9 mouse cellular contexts compared by ENCODE assay signal in genomic region chr10:116735607-116736006, GRCm38 (mm10).
DNase-seq lines count a peak whose midpoint lies in the region; ATAC-seq and TF ChIP-seq lines count a peak whose summit lies in the region.
"Had no signal": no experiment of that assay in that cellular context is flagged by ENCODE, and none has a peak within 500 bp of the region (broad histone marks: within the 10 kb centered on the region; RNA-seq: fewer than 3 reads in every experiment).

No protein-coding gene starts in this region.

- TF ChIP-seq CTCF in liver, postnatal 0 days (IDR thresholded peaks at IDR 0.05; ENCODE audit: low read depth), result no peak
- no peak for TF ChIP-seq CTCF in intestine, postnatal 0 days (IDR thresholded peaks at IDR 0.05; ENCODE audit: low read depth)

- no peak for TF ChIP-seq EP300 in liver, postnatal 0 days (IDR thresholded peaks at IDR 0.05; ENCODE audit: low read depth)

- no peak for DNase-seq in midbrain, embryonic 11.5 days (ENCODE audit: low spot score, missing footprints)
- DNase-seq in cerebellum, postnatal 36 days, result peak; percentile 73 to 79
- peak; percentile 70 to 79 for DNase-seq in heart, postnatal 10 days
- no peak for DNase-seq in limb, embryonic 10.5 days (ENCODE audit: low spot score)
- no peak for DNase-seq in liver, postnatal 0 days
- DNase-seq in hindbrain, embryonic 10.5 days (ENCODE audit: low spot score), result no peak

- intact Hi-C loops in heart, postnatal 10 days (cut with DNase I), result no loop called here

- H3K4me2 ChIP-seq in midbrain, embryonic 16.5 days (ENCODE audit: low read length), result no peak overlapping the region
- H3K4me2 ChIP-seq in midbrain, embryonic 11.5 days, result no peak overlapping the region
- no peak overlapping the region for H3K4me2 ChIP-seq in liver, postnatal 0 days (ENCODE audit: low read depth, low read length)
- no peak overlapping the region for H3K4me2 ChIP-seq in intestine, postnatal 0 days (replicated peaks; ENCODE audit: low read depth)
- H3K4me2 ChIP-seq: embryonic facial prominence, embryonic 15.5 days had no signal

- H3K9me3 ChIP-seq in midbrain, embryonic 16.5 days (replicated peaks; ENCODE audit: control insufficient read depth, low read length, poor library complexity, severe bottlenecking), result no peaks in the 10 kb centered on the region
- no peaks in the 10 kb centered on the region for H3K9me3 ChIP-seq in midbrain, embryonic 11.5 days (ENCODE audit: control insufficient read depth, low read length)
- H3K9me3 ChIP-seq in limb, embryonic 10.5 days (replicated peaks), result no peaks in the 10 kb centered on the region
- no peaks in the 10 kb centered on the region for H3K9me3 ChIP-seq in liver, postnatal 0 days (ENCODE audit: low read length)
- H3K9me3 ChIP-seq in hindbrain, embryonic 10.5 days, result no peaks in the 10 kb centered on the region
- H3K9me3 ChIP-seq in intestine, postnatal 0 days (ENCODE audit: control insufficient read depth), result no peaks in the 10 kb centered on the region
- H3K9me3 ChIP-seq: embryonic facial prominence, embryonic 15.5 days had no signal

- ATAC-seq in midbrain, embryonic 16.5 days, result peak; percentile 36; the same call in 1 of the 2 replicates
- no peak for ATAC-seq in midbrain, embryonic 11.5 days (ENCODE audit: low FRiP score)
- no peak for ATAC-seq in liver, postnatal 0 days
- ATAC-seq in intestine, postnatal 0 days, result no peak

- H3K4me1 ChIP-seq in midbrain, embryonic 16.5 days (ENCODE audit: control insufficient read depth, insufficient read depth, low read length), result no peaks in the 10 kb centered on the region
- no peaks in the 10 kb centered on the region for H3K4me1 ChIP-seq in midbrain, embryonic 11.5 days (ENCODE audit: control insufficient read depth, insufficient read depth, low read length)
- H3K4me1 ChIP-seq in limb, embryonic 10.5 days, result peaks cover 18% of the 10 kb centered on the region
- H3K4me1 ChIP-seq in liver, postnatal 0 days (ENCODE audit: insufficient read depth), result no peaks in the 10 kb centered on the region; the same call in 1 of the 2 replicates
- H3K4me1 ChIP-seq in hindbrain, embryonic 10.5 days (replicated peaks), result peaks cover 5% of the 10 kb centered on the region; the same call in 1 of the 2 replicates
- no peaks in the 10 kb centered on the region for H3K4me1 ChIP-seq in intestine, postnatal 0 days (replicated peaks; ENCODE audit: control insufficient read depth, insufficient read depth, low read length)

- H3K36me3 ChIP-seq in midbrain, embryonic 16.5 days (ENCODE audit: control insufficient read depth, insufficient read depth, low read length), result no peaks in the 10 kb centered on the region
- no peaks in the 10 kb centered on the region for H3K36me3 ChIP-seq in midbrain, embryonic 11.5 days (ENCODE audit: control insufficient read depth, insufficient read depth, low read length)
- no peaks in the 10 kb centered on the region for H3K36me3 ChIP-seq in limb, embryonic 10.5 days
- no peaks in the 10 kb centered on the region for H3K36me3 ChIP-seq in liver, postnatal 0 days (replicated peaks; ENCODE audit: insufficient read depth, low read length)
- no peaks in the 10 kb centered on the region for H3K36me3 ChIP-seq in hindbrain, embryonic 10.5 days
- no peaks in the 10 kb centered on the region for H3K36me3 ChIP-seq in intestine, postnatal 0 days (ENCODE audit: control insufficient read depth, insufficient read depth)
- H3K36me3 ChIP-seq: embryonic facial prominence, embryonic 15.5 days had no signal

- H3K27me3 ChIP-seq in midbrain, embryonic 16.5 days (ENCODE audit: control insufficient read depth, insufficient read depth, low read depth, low read length), result no peaks in the 10 kb centered on the region
- no peaks in the 10 kb centered on the region for H3K27me3 ChIP-seq in midbrain, embryonic 11.5 days (ENCODE audit: control insufficient read depth, insufficient read depth, low read length)
- H3K27me3 ChIP-seq in limb, embryonic 10.5 days (ENCODE audit: low read depth, poor library complexity, severe bottlenecking), result no peaks in the 10 kb centered on the region
- H3K27me3 ChIP-seq in liver, postnatal 0 days (ENCODE audit: insufficient read depth, low read length), result no peaks in the 10 kb centered on the region
- no peaks in the 10 kb centered on the region; the same call in 1 of the 2 replicates for H3K27me3 ChIP-seq in hindbrain, embryonic 10.5 days (ENCODE audit: insufficient read depth, poor library complexity, severe bottlenecking)
- no peaks in the 10 kb centered on the region for H3K27me3 ChIP-seq in intestine, postnatal 0 days (replicated peaks; ENCODE audit: control insufficient read depth, insufficient read depth, low read length)
- H3K27me3 ChIP-seq: embryonic facial prominence, embryonic 15.5 days had no signal

- H3K9ac ChIP-seq in midbrain, embryonic 16.5 days (ENCODE audit: low read depth, low read length), result no peak overlapping the region
- H3K9ac ChIP-seq in midbrain, embryonic 11.5 days (ENCODE audit: low read length), result no peak overlapping the region
- H3K9ac ChIP-seq in liver, postnatal 0 days (replicated peaks), result no peak overlapping the region
- no peak overlapping the region for H3K9ac ChIP-seq in intestine, postnatal 0 days (ENCODE audit: low read depth, low read length)
- H3K9ac ChIP-seq: embryonic facial prominence, embryonic 15.5 days had no signal

- no peak overlapping the region for H3K27ac ChIP-seq in midbrain, embryonic 16.5 days (ENCODE audit: low read length)
- no peak overlapping the region for H3K27ac ChIP-seq in midbrain, embryonic 11.5 days (ENCODE audit: low read depth, low read length)
- peak overlapping the region; percentile 25; the same call in 1 of the 2 replicates for H3K27ac ChIP-seq in limb, embryonic 10.5 days
- no peak overlapping the region for H3K27ac ChIP-seq in liver, postnatal 0 days (ENCODE audit: low read depth)
- H3K27ac ChIP-seq in hindbrain, embryonic 10.5 days, result no peak overlapping the region
- no peak overlapping the region for H3K27ac ChIP-seq in intestine, postnatal 0 days (ENCODE audit: low read depth, low read length)
- H3K27ac ChIP-seq: embryonic facial prominence, embryonic 15.5 days had no signal

- no peak overlapping the region for H3K4me3 ChIP-seq in midbrain, embryonic 16.5 days (ENCODE audit: low read depth, low read length)
- no peak overlapping the region for H3K4me3 ChIP-seq in midbrain, embryonic 11.5 days (ENCODE audit: low read depth, low read length)
- no peak overlapping the region for H3K4me3 ChIP-seq in limb, embryonic 10.5 days
- H3K4me3 ChIP-seq in liver, postnatal 0 days (ENCODE audit: low read depth, low read length), result no peak overlapping the region
- H3K4me3 ChIP-seq in hindbrain, embryonic 10.5 days, result no peak overlapping the region
- no peak overlapping the region for H3K4me3 ChIP-seq in intestine, postnatal 0 days (ENCODE audit: low read depth, low read length)
- H3K4me3 ChIP-seq: embryonic facial prominence, embryonic 15.5 days had no signal

- 81% methylated on average over 8 of the region's 8 CpGs for WGBS in midbrain, embryonic 16.5 days
- WGBS in midbrain, embryonic 11.5 days, result 89% methylated on average over 8 of the region's 8 CpGs
- 90% methylated on average over 8 of the region's 8 CpGs for WGBS in limb, embryonic 10.5 days
- 79% methylated on average over 8 of the region's 8 CpGs for WGBS in liver, postnatal 0 days (ENCODE audit: insufficient replicate concordance)
- 94% methylated on average over 8 of the region's 8 CpGs for WGBS in hindbrain, embryonic 10.5 days
- 91% methylated on average over 8 of the region's 8 CpGs for WGBS in intestine, postnatal 0 days

Comparison
In these comparisons a context has a peak if more than half of its experiments do, and no peak if none do; other contexts are left out.
1. DNase-seq: peak in cerebellum, postnatal 36 days (2 of 2) and heart, postnatal 10 days (2 of 2); none in midbrain, embryonic 11.5 days (single experiment), limb, embryonic 10.5 days (single experiment), liver, postnatal 0 days (single experiment) and hindbrain, embryonic 10.5 days (single experiment).